Mouse (Mus musculus): Measurements from ENCODE around the gene Tex30. TPM values are rescaled to one million over a fixed set of nuclear protein-coding genes. Genes with fewer than 3 reads are reported as not detected.

Gene Tex30
- polyA plus RNA-seq, 2 experiments = 31.5 to 71.7 TPM

GRCm38 (mm10) chr1:44118239-44119054, 16.2 kb upstream of the Tex30 start, which contains the start of the genes Kdelc1 and Bivm:
Kdelc1 (minus strand) TSS chr1:44118808.
Bivm (plus strand) TSS chr1:44118957.
- Histone ChIP-seq H3K4me3 (replicated peaks; ENCODE audit: low read length) (peak within 1 kb of the TSS; percentile 63), H3K4me1 (ENCODE audit: control insufficient read depth, insufficient read depth, low read length) (0 out of 2 replicates have a peak, but pooled peaks cover 6% of the 10 kb centered on the region), H3K36me3 (ENCODE audit: control insufficient read depth, insufficient read depth, low read length) (peaks cover 26% of the 10 kb centered on the region), H3K27me3 (ENCODE audit: control insufficient read depth, insufficient read depth, low read length) (no peaks in the 10 kb centered on the region), H3K9ac (ENCODE audit: low read depth, low read length, severe bottlenecking) (peak within 1 kb of the TSS; percentile 87), H3K4me2 (replicated peaks; ENCODE audit: low read depth, low read length, severe bottlenecking) (peak within 1 kb of the TSS; percentile 82), H3K27ac (replicated peaks; ENCODE audit: low read depth, low read length) (peak within 1 kb of the TSS; percentile 94), H3K9me3 (ENCODE audit: control insufficient read depth, low read length) (no peaks in the 10 kb centered on the region)
- peak; percentile 92; the same call in 1 of the 2 replicates for TF ChIP-seq POLR2A (IDR thresholded peaks at IDR 0.05; ENCODE audit: borderline replicate concordance, extremely low read depth, insufficient read depth, insufficient read length)
- under 1% methylated on average over 39 of the region's 39 CpGs for WGBS
- peak; percentile 98 for ATAC-seq (ENCODE audit: low FRiP score, low read depth)
- peak; percentile 99 for DNase-seq (ENCODE audit: low spot score)

- no peak overlapping the region for H3K27ac ChIP-seq (replicated peaks; ENCODE audit: low read depth, low read length)
- peak overlapping the region; percentile 63 for H3K4me3 ChIP-seq (replicated peaks; ENCODE audit: low read length)
- ATAC-seq (ENCODE audit: low FRiP score, low read depth) (no peak), DNase-seq (ENCODE audit: low spot score) (no peak)
- 0 out of 2 replicates have a peak, but pooled peaks cover 6% of the 10 kb centered on the region for H3K4me1 ChIP-seq (ENCODE audit: control insufficient read depth, insufficient read depth, low read length)
- H3K9ac ChIP-seq (ENCODE audit: low read depth, low read length, severe bottlenecking) = peak overlapping the region; percentile 87; the same call in 1 of the 2 replicates
- TF ChIP-seq POLR2A (IDR thresholded peaks at IDR 0.05; ENCODE audit: borderline replicate concordance, extremely low read depth, insufficient read depth, insufficient read length) = no peak
- no peaks in the 10 kb centered on the region for H3K27me3 ChIP-seq (ENCODE audit: control insufficient read depth, insufficient read depth, low read length)
- no peaks in the 10 kb centered on the region for H3K9me3 ChIP-seq (ENCODE audit: control insufficient read depth, low read length)
- H3K36me3 ChIP-seq (ENCODE audit: control insufficient read depth, insufficient read depth, low read length) = peaks cover 34% of the 10 kb centered on the region
- H3K4me2 ChIP-seq (replicated peaks; ENCODE audit: low read depth, low read length, severe bottlenecking) = peak overlapping the region; percentile 82
Observed at GRCm38 (mm10) chr1:44117571-44117970, 15.3 kb upstream of the Tex30 start.

GRCm38 (mm10) chr1:44102939-44103338, 698 bp upstream of the Tex30 start:
- Histone ChIP-seq H3K9ac (ENCODE audit: low read depth, low read length, severe bottlenecking) (peak overlapping the region; percentile 56), H3K9me3 (ENCODE audit: control insufficient read depth, low read length) (no peaks in the 10 kb centered on the region), H3K4me2 (replicated peaks; ENCODE audit: low read depth, low read length, severe bottlenecking) (peak overlapping the region; percentile 54), H3K4me3 (replicated peaks; ENCODE audit: low read length) (peak overlapping the region; percentile 86), H3K27me3 (ENCODE audit: control insufficient read depth, insufficient read depth, low read length) (no peaks in the 10 kb centered on the region), H3K27ac (replicated peaks; ENCODE audit: low read depth, low read length) (no peak overlapping the region), H3K36me3 (ENCODE audit: control insufficient read depth, insufficient read depth, low read length) (peaks cover 30% of the 10 kb centered on the region), H3K4me1 (ENCODE audit: control insufficient read depth, insufficient read depth, low read length) (peaks cover 3% of the 10 kb centered on the region; the same call in 1 of the 2 replicates)
- WGBS = 10% methylated on average over 5 of the region's 5 CpGs
- DNase-seq (ENCODE audit: low spot score) (no peak), ATAC-seq (ENCODE audit: low FRiP score, low read depth) (no peak)
- TF ChIP-seq POLR2A (IDR thresholded peaks at IDR 0.05; ENCODE audit: borderline replicate concordance, extremely low read depth, insufficient read depth, insufficient read length) = no peak

- no peak for TF ChIP-seq POLR2A (IDR thresholded peaks at IDR 0.05; ENCODE audit: borderline replicate concordance, extremely low read depth, insufficient read depth, insufficient read length)
- WGBS = under 1% methylated on average over 53 of the region's 55 CpGs
- peak; percentile 46 for DNase-seq (ENCODE audit: low spot score)
Observed at GRCm38 (mm10) chr1:44101448-44102225, 604 bp downstream of the Tex30 start.

GRCm38 (mm10) chr1:44064625-44065024, 37.6 kb downstream of the Tex30 start:
- H3K9ac ChIP-seq (ENCODE audit: low read depth, low read length, severe bottlenecking) = no peak overlapping the region
- DNase-seq (ENCODE audit: low spot score) (peak; percentile 44), ATAC-seq (ENCODE audit: low FRiP score, low read depth) (no peak)
- no peak for TF ChIP-seq POLR2A (IDR thresholded peaks at IDR 0.05; ENCODE audit: borderline replicate concordance, extremely low read depth, insufficient read depth, insufficient read length)
- H3K4me3 ChIP-seq (replicated peaks; ENCODE audit: low read length) = no peak overlapping the region
- H3K27ac ChIP-seq (replicated peaks; ENCODE audit: low read depth, low read length) = no peak overlapping the region
- no peaks in the 10 kb centered on the region for H3K36me3 ChIP-seq (ENCODE audit: control insufficient read depth, insufficient read depth, low read length)
- no peak overlapping the region for H3K4me2 ChIP-seq (replicated peaks; ENCODE audit: low read depth, low read length, severe bottlenecking)
- no peaks in the 10 kb centered on the region for H3K9me3 ChIP-seq (ENCODE audit: control insufficient read depth, low read length)
- WGBS = 0% methylated on average over 1 of the region's 1 CpGs
- no peaks in the 10 kb centered on the region for H3K27me3 ChIP-seq (ENCODE audit: control insufficient read depth, insufficient read depth, low read length)
- no peaks in the 10 kb centered on the region for H3K4me1 ChIP-seq (ENCODE audit: control insufficient read depth, insufficient read depth, low read length)

More at GRCm38 (mm10) chr1:44101448-44102225, 604 bp downstream of the Tex30 start:
- H3K4me2 ChIP-seq (replicated peaks; ENCODE audit: low read depth, low read length, severe bottlenecking) = peak overlapping the region; percentile 54
- peak overlapping the region; percentile 86 for H3K4me3 ChIP-seq (replicated peaks; ENCODE audit: low read length)
- H3K27ac ChIP-seq (replicated peaks; ENCODE audit: low read depth, low read length) = peak overlapping the region; percentile 87
- ATAC-seq (ENCODE audit: low FRiP score, low read depth) = peak; percentile 68
- no peaks in the 10 kb centered on the region for H3K27me3 ChIP-seq (ENCODE audit: control insufficient read depth, insufficient read depth, low read length)
- peak overlapping the region; percentile 82 for H3K9ac ChIP-seq (ENCODE audit: low read depth, low read length, severe bottlenecking)
- H3K9me3 ChIP-seq (ENCODE audit: control insufficient read depth, low read length) = 0 out of 2 replicates have a peak, but pooled peaks cover 4% of the 10 kb centered on the region
- peaks cover 17% of the 10 kb centered on the region for H3K36me3 ChIP-seq (ENCODE audit: control insufficient read depth, insufficient read depth, low read length)
- peaks cover 3% of the 10 kb centered on the region; the same call in 1 of the 2 replicates for H3K4me1 ChIP-seq (ENCODE audit: control insufficient read depth, insufficient read depth, low read length)

Measured in limb, embryonic 14.5 days (tissue).